Mouse (Mus musculus): ENCODE measurements around the gene Map7.

Map7 gene

GRCm38 (mm10) chr10:20233451-20233850, 85.2 kb downstream of the Map7 start:
- DNase-seq (ENCODE audit: low spot score in 2 of 2), result no peak

DNA sequence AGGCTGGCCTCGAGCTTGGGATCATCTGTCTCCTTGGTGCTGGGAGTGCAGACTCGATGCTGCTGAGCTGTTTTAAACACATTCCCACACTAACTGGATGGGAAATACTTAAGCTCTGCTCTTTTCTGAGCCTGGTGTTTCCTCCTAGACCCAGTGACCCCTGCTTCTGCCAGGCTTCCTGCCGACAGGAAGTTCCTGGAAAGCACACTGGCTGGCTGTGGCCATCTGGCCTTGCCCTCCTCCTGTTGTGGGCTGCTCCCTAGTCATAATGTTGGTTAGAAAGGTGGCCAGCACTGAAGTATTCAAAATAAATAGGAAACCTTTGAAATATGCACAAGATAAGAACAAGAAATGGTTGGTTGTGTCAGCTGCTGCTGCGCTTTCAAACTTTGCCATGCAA, 86.2 kb downstream of the Map7 start:
- DNase-seq (ENCODE audit: low spot score in 2 of 2), result no peak

DNA sequence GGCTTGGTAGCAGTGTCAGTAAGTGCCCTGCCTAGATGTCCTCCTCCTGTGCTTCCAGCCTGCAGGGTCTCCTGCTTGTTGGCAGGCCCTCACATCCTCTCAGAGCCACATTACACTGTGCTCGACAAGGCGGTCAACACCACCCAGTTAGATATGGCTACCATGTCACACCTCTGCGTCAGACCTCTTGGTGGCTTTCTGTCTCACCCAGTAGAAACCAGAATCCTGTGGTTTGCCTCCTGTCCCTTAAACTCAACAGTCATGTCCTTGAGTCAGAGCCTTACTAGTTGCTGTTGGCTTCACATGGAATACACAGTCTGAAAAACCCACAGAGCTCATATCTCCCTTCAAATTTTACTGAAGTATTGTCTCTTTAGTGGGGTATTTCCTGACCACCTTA, 87.4 kb downstream of the Map7 start:
- DNase-seq (ENCODE audit: low spot score in 2 of 2), result no peak

DNA sequence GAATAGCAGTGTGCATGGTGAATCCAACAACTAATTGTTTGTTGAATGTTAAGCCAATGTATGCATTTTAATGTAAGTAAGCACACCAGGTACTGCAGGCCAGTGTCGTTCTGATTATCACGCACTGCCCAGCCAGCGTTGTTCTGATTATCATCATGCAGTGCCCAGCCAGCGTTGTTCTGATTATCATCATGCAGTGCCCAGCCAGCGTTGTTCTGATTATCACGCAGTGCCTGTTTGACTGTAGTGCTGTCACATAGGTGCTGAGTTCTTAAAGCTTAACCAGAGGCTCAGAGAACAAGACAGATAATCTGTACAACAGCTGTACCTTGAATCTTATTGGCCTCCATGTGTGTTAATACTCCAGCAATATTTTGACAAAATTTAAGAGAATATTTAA, 88.0 kb downstream of the Map7 start:
- no peak for DNase-seq (ENCODE audit: low spot score in 2 of 2)

- no peak for DNase-seq (ENCODE audit: low spot score in 2 of 2)
Measured at GRCm38 (mm10) chr10:20238281-20238680, 90.0 kb downstream of the Map7 start.

DNA sequence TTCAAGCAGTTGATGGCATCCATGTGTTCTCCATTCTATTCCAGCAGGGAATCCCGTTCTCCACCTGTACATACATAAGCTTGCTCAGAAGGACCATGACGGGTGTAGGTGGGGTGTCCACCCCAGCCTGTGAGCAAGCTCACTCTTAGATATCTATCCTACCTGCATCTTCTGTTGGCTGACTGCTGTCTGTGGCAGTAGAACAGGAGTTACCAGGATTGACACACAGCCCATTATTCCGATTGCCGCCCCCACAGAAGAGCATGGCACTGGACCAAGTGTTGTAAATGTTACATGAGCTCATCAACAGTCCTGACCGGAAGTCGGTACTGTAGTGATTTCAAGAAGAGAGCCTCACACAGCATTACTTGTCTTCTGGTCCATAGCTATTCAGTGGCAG, 92.6 kb downstream of the Map7 start:
- no peak for DNase-seq (ENCODE audit: low spot score in 2 of 2)

DNA sequence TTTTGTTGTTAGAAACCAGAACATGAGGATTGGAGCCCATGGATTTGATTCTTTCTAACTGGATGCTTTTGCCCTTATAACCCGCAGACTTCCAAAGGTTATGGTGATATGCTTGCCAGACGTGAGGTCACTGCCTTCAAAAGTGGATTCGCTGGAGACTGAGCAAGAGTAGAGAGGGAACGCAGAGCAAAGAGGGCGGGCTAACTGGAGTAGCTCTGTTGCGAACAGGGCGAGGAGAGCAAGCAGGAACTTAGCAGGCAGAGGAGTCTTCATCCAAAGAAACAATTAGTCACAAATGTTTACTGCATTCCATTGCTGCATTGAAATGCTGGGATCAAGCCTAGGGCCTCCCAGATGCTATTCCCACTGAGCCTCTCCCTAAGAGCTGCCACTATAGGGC, 95.0 kb downstream of the Map7 start:
- no peak for DNase-seq (ENCODE audit: low spot score in 2 of 2)

GRCm38 (mm10) chr10:20245082-20245481, 96.8 kb downstream of the Map7 start:
- no peak for DNase-seq (ENCODE audit: low spot score in 2 of 2)

- DNase-seq (ENCODE audit: low spot score in 2 of 2), result no peak
Measured at GRCm38 (mm10) chr10:20249091-20249490, 100.8 kb downstream of the Map7 start.

DNA sequence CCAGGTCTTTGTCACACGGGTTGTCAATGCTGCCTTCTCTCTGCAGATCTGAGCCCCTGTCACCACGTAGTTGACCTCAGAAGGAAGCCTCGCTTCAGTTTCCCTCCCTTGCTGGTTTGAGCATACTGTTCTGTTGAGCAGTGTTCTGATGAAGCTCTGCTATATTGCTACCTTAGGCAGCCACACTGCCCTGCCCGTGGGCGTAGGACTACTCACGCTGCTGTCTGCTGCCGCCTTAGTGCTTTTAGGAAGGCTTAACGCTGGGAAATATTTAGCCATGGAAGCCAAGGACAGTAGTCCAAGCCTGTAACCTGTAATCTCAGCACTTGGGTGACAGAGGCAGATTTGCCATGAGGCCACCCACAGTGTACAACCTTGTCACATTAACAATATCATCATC, 107.3 kb downstream of the Map7 start:
- DNase-seq (ENCODE audit: low spot score in 2 of 2), result no peak

GRCm38 (mm10) chr10:20257054-20257643, 108.9 kb downstream of the Map7 start:
- DNase-seq (ENCODE audit: low spot score in 2 of 2), result no peak

- no peak for DNase-seq (ENCODE audit: low spot score in 2 of 2)
Measured at GRCm38 (mm10) chr10:20257721-20258720, 109.8 kb downstream of the Map7 start.

GRCm38 (mm10) chr10:20259476-20259875, 111.2 kb downstream of the Map7 start:
- no peak for DNase-seq (ENCODE audit: low spot score in 2 of 2)

DNA sequence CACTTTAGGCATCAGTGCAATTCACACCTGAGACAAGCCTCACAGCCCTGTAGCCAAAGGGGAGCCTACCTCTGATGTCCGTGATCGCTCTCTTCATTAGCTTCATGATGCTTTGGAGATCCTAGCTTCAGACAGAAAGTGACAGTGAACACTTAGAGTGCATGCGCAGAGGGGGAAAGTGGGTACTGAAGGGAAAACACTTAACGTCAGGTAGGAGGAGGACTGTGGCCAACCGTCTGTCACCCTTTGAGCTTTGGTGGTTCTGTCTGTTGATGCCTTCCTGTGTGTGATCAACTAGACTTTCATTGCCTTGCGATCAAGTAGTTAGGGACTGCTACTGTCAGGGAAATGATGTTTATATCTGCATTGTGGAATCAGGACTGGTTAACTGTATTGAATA, 114.6 kb downstream of the Map7 start:
- DNase-seq (ENCODE audit: low spot score in 2 of 2), result no peak

GRCm38 (mm10) chr10:20264479-20264878, 116.2 kb downstream of the Map7 start:
- no peak for DNase-seq (ENCODE audit: low spot score in 2 of 2)

DNA sequence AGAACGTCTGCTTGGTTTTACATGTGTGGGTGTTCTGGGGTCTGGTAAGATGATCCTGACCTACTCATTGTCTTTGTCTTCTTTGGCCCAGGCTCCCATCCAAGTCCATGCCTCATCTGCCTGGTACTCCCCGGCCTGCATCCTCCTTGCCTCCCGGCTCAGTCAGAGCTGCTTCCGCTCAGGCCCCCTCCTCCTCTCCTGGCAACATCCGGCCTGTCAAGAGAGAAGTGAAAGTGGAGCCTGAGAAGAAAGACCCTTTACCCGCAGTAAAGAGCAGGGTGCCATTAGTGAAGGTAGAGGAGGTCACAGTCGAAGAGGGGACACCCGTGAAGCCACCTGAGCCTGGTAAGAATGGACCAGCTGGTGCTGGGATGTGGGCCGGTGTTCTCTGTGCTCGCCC, 118.8 kb downstream of the Map7 start:
- DNase-seq (ENCODE audit: low spot score in 2 of 2), result no peak

DNA sequence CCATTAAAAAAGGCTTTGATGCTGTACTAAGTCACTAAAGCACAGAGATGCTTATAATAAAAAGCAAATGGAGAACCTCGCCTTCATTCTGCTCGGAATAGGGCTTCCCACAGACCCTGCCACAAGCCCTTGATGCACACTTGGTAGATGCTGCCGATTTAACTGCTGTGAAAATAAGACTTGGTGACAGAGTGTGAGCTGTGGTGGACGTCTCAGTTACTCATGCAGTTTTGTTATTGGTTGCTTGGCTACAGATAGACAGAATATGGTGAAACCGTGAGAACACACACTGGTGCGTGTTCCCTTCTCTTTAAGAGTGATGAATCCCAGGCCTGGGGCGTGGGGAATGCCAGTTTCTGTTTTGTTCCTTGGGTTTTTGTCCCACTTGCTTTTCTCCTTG, 120.7 kb downstream of the Map7 start:
- no peak for DNase-seq (ENCODE audit: low spot score in 2 of 2)

GRCm38 (mm10) chr10:20272380-20272779, 124.1 kb downstream of the Map7 start:
- no peak for DNase-seq (ENCODE audit: low spot score in 2 of 2)

GRCm38 (mm10) chr10:20273278-20273677, 125.0 kb downstream of the Map7 start:
- DNase-seq (ENCODE audit: low spot score in 2 of 2), result no peak

DNA sequence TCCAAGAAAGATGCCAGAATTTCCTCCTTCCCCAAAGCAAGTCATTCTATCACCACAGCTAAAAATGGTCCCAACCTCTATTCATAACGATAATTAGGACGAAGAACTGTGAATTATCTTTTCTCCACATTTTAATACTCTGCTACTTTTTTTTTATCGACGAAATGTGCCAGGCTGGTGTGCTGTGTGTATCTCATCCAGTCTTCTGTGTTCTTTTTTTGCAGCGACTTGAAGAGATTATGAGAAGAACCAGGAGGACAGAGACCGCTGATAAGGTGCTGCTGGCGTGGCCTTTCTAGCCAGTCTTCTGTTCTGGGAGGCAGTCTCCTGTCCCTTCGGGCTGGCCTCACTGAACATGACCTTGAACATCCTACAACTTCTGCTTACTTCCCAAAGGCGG, 125.8 kb downstream of the Map7 start:
- DNase-seq (ENCODE audit: low spot score in 2 of 2), result no peak

DNA sequence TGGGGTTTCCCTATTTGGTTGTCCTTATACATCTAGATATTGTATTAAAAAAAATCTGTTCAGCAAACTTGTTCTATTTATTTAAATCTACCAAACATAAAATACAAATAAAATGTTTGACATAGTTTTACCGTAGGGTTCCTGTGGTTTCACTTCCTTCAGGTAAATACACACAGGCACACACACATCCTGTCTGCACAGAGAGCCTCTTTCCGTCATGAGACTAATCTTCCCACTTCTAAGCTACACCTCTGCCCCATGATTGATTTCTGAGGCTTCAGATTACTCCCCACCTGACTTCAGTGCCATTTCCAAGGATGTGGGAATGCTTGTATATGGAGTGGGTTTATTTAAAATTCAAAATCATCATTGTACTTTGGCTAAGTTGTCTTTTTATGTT, 133.2 kb downstream of the Map7 start:
- DNase-seq (ENCODE audit: low spot score in 2 of 2), result no peak

DNA sequence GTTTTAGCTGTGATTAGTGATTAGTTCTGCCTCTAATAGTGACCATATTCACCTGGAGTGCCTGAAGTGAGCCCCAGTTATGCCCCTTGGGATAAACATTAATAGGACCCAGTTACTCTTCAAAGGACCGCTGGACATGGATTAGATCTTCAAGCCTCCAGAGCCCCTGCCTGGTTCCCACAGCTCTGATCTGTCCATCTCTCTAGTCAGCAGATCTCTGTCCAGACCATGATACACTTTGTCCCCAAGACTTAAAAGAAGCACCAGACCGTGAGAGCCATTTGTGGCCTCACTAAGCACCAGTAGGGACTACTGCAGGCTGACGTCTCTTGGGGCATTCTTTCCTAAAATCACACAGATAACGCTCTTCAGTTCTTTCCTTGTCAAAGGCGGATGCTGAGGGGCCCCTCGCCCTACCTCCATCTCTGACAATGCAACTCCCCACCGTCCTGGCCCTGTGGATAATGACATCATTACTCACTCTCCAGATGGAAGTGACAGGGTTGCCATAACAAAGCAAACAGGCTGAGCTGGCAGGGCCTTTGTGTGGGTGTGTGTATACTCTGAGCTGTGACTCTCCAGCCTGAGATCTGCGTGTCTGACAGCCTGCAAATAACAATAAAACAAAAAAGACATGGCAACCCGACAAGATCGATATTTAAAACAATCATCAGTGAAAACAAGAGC, 137.2 kb downstream of the Map7 start:
- no peak for DNase-seq (ENCODE audit: low spot score in 2 of 2)
